Mouse (Mus musculus): ENCODE results near the gene H2afj.

GRCm38 (mm10) chr6:136769143-136769542, 38.9 kb upstream of the H2afj start:
- TF ChIP-seq CTCF (conservative IDR thresholded peaks at IDR 0.05; ENCODE audit: insufficient read depth, insufficient read length, low read depth, low read length) = no peak
- TF ChIP-seq POLR2A (IDR thresholded peaks at IDR 0.05; ENCODE audit: low read depth, low read length) = no peak
